Comparison of ENCODE assay signal across 8 mouse cellular contexts in genomic region chr3:60056451-60056850, GRCm38 (mm10). TPM values are rescaled to one million over a fixed set of nuclear protein-coding genes. Genes with fewer than 3 reads are reported as not detected.
A peak's percentile ranks its signal among the peaks of the same experiment; 100 is the strongest.
DNase-seq lines count a peak whose midpoint lies in the region; ATAC-seq and TF ChIP-seq lines count a peak whose summit lies in the region.
"Had no signal": no experiment of that assay in that cellular context is flagged by ENCODE, and none has a peak within 500 bp of the region (broad histone marks: within the 10 kb centered on the region; RNA-seq: fewer than 3 reads in every experiment).

No protein-coding gene starts in this region.

- intact Hi-C loops in left cerebral cortex, postnatal 4 days (cut with DNase I), result loop anchor here (5.0 kb wide), 1 partner anchor 184 kb away; no protein-coding TSS in a partner anchor

- H3K4me1 ChIP-seq in intestine, postnatal 0 days (replicated peaks; ENCODE audit: control insufficient read depth, insufficient read depth, low read length), result 0 out of 2 replicates have a peak, but pooled peaks cover 4% of the 10 kb centered on the region
- no peaks in the 10 kb centered on the region for H3K4me1 ChIP-seq in intestine, embryonic 15.5 days (replicated peaks)
- H3K4me1 ChIP-seq in stomach, postnatal 0 days (replicated peaks; ENCODE audit: control insufficient read depth, insufficient read depth), result no peaks in the 10 kb centered on the region

- H3K27me3 ChIP-seq in intestine, postnatal 0 days (replicated peaks; ENCODE audit: control insufficient read depth, insufficient read depth, low read length), result no peaks in the 10 kb centered on the region
- H3K27me3 ChIP-seq in intestine, embryonic 15.5 days (replicated peaks), result no peaks in the 10 kb centered on the region
- no peaks in the 10 kb centered on the region for H3K27me3 ChIP-seq in stomach, postnatal 0 days (ENCODE audit: control insufficient read depth, insufficient read depth, low read length)

- no peaks in the 10 kb centered on the region for H3K9me3 ChIP-seq in intestine, postnatal 0 days (ENCODE audit: control insufficient read depth)
- H3K9me3 ChIP-seq in intestine, embryonic 15.5 days, result no peaks in the 10 kb centered on the region
- no peaks in the 10 kb centered on the region for H3K9me3 ChIP-seq in stomach, postnatal 0 days (ENCODE audit: control insufficient read depth, low read length)

- DNase-seq in right cerebral cortex, postnatal 10 days (ENCODE audit: low spot score in 2 of 2), result peak; percentile 26 to 32
- no peak for DNase-seq in right cerebral cortex, postnatal 14 days
- peak; percentile 9 for DNase-seq in c-Kit-positive CD71-negative TER-119-negative erythroid progenitor cells, embryonic 14.5 days (ENCODE audit: low read depth)
- DNase-seq in stomach, postnatal 0 days (ENCODE audit: low spot score), result no peak
- DNase-seq in left cerebral cortex, postnatal 4 days, result no peak

- 23% methylated on average over 3 of the region's 3 CpGs for WGBS in intestine, postnatal 0 days
- WGBS in intestine, embryonic 15.5 days, result 30% methylated on average over 3 of the region's 3 CpGs
- 27% methylated on average over 3 of the region's 3 CpGs for WGBS in stomach, postnatal 0 days

- no peak for TF ChIP-seq EP300 in stomach, postnatal 0 days (optimal IDR thresholded peaks at IDR 0.05)

- H3K27ac ChIP-seq in intestine, postnatal 0 days (ENCODE audit: low read depth, low read length), result no peak overlapping the region
- H3K27ac ChIP-seq in intestine, embryonic 15.5 days, result no peak overlapping the region
- H3K27ac ChIP-seq in stomach, postnatal 0 days (replicated peaks), result no peak overlapping the region

- no peak for ATAC-seq in intestine, postnatal 0 days
- no peak for ATAC-seq in intestine, embryonic 15.5 days
- ATAC-seq in stomach, postnatal 0 days (ENCODE audit: low FRiP score, low TSS enrichment), result no peak

- H3K9ac ChIP-seq in intestine, postnatal 0 days (ENCODE audit: low read depth, low read length), result no peak overlapping the region
- H3K9ac ChIP-seq in intestine, embryonic 15.5 days, result no peak overlapping the region
- no peak overlapping the region for H3K9ac ChIP-seq in stomach, postnatal 0 days (ENCODE audit: low read length)

- no peak overlapping the region for H3K4me3 ChIP-seq in intestine, postnatal 0 days (ENCODE audit: low read depth, low read length)
- H3K4me3 ChIP-seq in intestine, embryonic 15.5 days (replicated peaks), result no peak overlapping the region
- no peak overlapping the region for H3K4me3 ChIP-seq in stomach, postnatal 0 days (ENCODE audit: low read depth, low read length)

- H3K4me2 ChIP-seq in intestine, postnatal 0 days (replicated peaks; ENCODE audit: low read depth), result no peak overlapping the region
- H3K4me2 ChIP-seq in intestine, embryonic 15.5 days (replicated peaks), result no peak overlapping the region
- no peak overlapping the region for H3K4me2 ChIP-seq in stomach, postnatal 0 days (replicated peaks; ENCODE audit: low read depth)

- H3K36me3 ChIP-seq in intestine, postnatal 0 days (ENCODE audit: control insufficient read depth, insufficient read depth), result no peaks in the 10 kb centered on the region
- H3K36me3 ChIP-seq in intestine, embryonic 15.5 days, result no peaks in the 10 kb centered on the region
- H3K36me3 ChIP-seq in stomach, postnatal 0 days (ENCODE audit: control insufficient read depth, insufficient read depth, low read length), result no peaks in the 10 kb centered on the region

- TF ChIP-seq CTCF in intestine, postnatal 0 days (IDR thresholded peaks at IDR 0.05; ENCODE audit: low read depth), result peak; percentile 69
- peak; percentile 77 for TF ChIP-seq CTCF in stomach, postnatal 0 days (IDR thresholded peaks at IDR 0.05; ENCODE audit: low read depth)

RNA-seq across cellular contexts. Expression of gene Sucnr1, which starts 25.2 kb away (rescaled TPM):
- polyA plus RNA-seq in intestine, postnatal 0 days (2015; fragmentation: Nextera tagmentation; extraction: Ambion mirVana), result 2.4 and 3.1 TPM in 2 replicates
- polyA plus RNA-seq in intestine, embryonic 15.5 days (2015; fragmentation: Nextera tagmentation; extraction: Ambion mirVana), result 0.58 and 0.64 TPM in 2 replicates
- polyA plus RNA-seq in stomach, postnatal 0 days (2015; fragmentation: Nextera tagmentation; extraction: Ambion mirVana), result 0.06 and 0.21 TPM in 2 replicates
- not detected for total RNA-seq in left cerebral cortex, postnatal 4 days (2021)
- total RNA-seq: left cerebral cortex, postnatal 10 days had no signal

RNA-seq across cellular contexts. Expression of gene Aadac, which starts 30.9 kb away (rescaled TPM):
- 190 and 203 TPM in 2 replicates for polyA plus RNA-seq in intestine, postnatal 0 days (2015; fragmentation: Nextera tagmentation; extraction: Ambion mirVana)
- 152 and 158 TPM in 2 replicates for polyA plus RNA-seq in intestine, embryonic 15.5 days (2015; fragmentation: Nextera tagmentation; extraction: Ambion mirVana)
- 1.6 and 2.2 TPM in 2 replicates for polyA plus RNA-seq in stomach, postnatal 0 days (2015; fragmentation: Nextera tagmentation; extraction: Ambion mirVana)
- not detected for total RNA-seq in left cerebral cortex, postnatal 4 days (2021)
- total RNA-seq: left cerebral cortex, postnatal 10 days had no signal

RNA-seq across cellular contexts. Expression of gene Aadacl2, which starts 49.9 kb away (rescaled TPM):
- not detected in 2 replicates for polyA plus RNA-seq in intestine, postnatal 0 days (2015; fragmentation: Nextera tagmentation; extraction: Ambion mirVana)
- not detected in 2 replicates for polyA plus RNA-seq in intestine, embryonic 15.5 days (2015; fragmentation: Nextera tagmentation; extraction: Ambion mirVana)
- 11.4 TPM in 2 replicates for polyA plus RNA-seq in stomach, postnatal 0 days (2015; fragmentation: Nextera tagmentation; extraction: Ambion mirVana)
- not detected for total RNA-seq in left cerebral cortex, postnatal 4 days (2021)
- total RNA-seq: left cerebral cortex, postnatal 10 days had no signal

Comparison
In these comparisons a context has a peak if more than half of its experiments do, and no peak if none do; other contexts are left out.
1. DNase-seq: peak in right cerebral cortex, postnatal 10 days (2 of 2) and c-Kit-positive CD71-negative TER-119-negative erythroid progenitor cells, embryonic 14.5 days (single experiment); none in right cerebral cortex, postnatal 14 days (single experiment), stomach, postnatal 0 days (single experiment) and left cerebral cortex, postnatal 4 days (single experiment).
2. RNA of gene Aadac, which starts 30.9 kb away (polyA plus RNA-seq): 190 to 203 TPM in intestine, postnatal 0 days and 152 to 158 TPM in intestine, embryonic 15.5 days; 1.6 to 2.2 TPM in stomach, postnatal 0 days; every median in the first group is over 10 times any median in the second.
3. RNA of gene Aadacl2, which starts 49.9 kb away (polyA plus RNA-seq): 11.4 TPM in stomach, postnatal 0 days; not detected in intestine, postnatal 0 days and not detected in intestine, embryonic 15.5 days; every median in the first group is over 10 times any median in the second.